Mouse (Mus musculus) intestine, embryonic 14.5 days (tissue): ENCODE measurements around the gene Rasgrp2. TPM values are rescaled to one million over a fixed set of nuclear protein-coding genes. Genes with fewer than 3 reads are reported as not detected.
A peak's percentile ranks its signal among the peaks of the same experiment; 100 is the strongest.

Experiments
- ATAC-seq: fragments of 200-750 bp; cut with Nextera tagmentation; replicated peaks from 2 replicates; pipeline ENCODE4 v1.8.0; 2017; ENCODE audit warnings: low read depth, moderate number of reproducible peaks, moderate TSS enrichment, moderate library complexity; ENCODE audit not compliant: low FRiP score, low TSS enrichment
- DNase-seq: peaks from one replicate; pipeline ENCODE4 v3.0.0-alpha.2; 2018; ENCODE audit warnings: low spot score
- H3K27ac ChIP-seq: fragments of 300-500 bp; sonication (generic); 2 replicates; pipeline ENCODE4 v1.5.1; 2014; ENCODE audit warnings: low read depth, mild to moderate bottlenecking, control low read depth
- H3K27me3 ChIP-seq: fragments of 300-500 bp; sonication (generic); replicated peaks from 2 replicates; pipeline ENCODE4 v1.6.1; 2014; ENCODE audit warnings: low read length, control low read depth; ENCODE audit not compliant: control insufficient read depth, insufficient read depth
- H3K36me3 ChIP-seq: fragments of 300-500 bp; sonication (generic); 2 replicates; pipeline ENCODE4 v1.6.1; 2014; ENCODE audit warnings: low read length, control low read depth; ENCODE audit not compliant: control insufficient read depth, insufficient read depth
- H3K4me1 ChIP-seq: fragments of 300-500 bp; sonication (generic); replicated peaks from 2 replicates; pipeline ENCODE4 v1.6.1; 2014; ENCODE audit warnings: low read length, control low read depth, mixed read lengths; ENCODE audit not compliant: control insufficient read depth, insufficient read depth
- H3K4me2 ChIP-seq: fragments of 300-500 bp; sonication (generic); 2 replicates; pipeline ENCODE4 v1.6.1; 2014; ENCODE audit warnings: low read length
- H3K4me3 ChIP-seq: fragments of 300-500 bp; sonication (generic); 2 replicates; pipeline ENCODE4 v1.5.1; 2014; ENCODE audit warnings: low read depth, low read length, control low read depth, mixed read lengths
- H3K9ac ChIP-seq: fragments of 300-500 bp; sonication (generic); 2 replicates; pipeline ENCODE4 v1.6.1; 2014; ENCODE audit warnings: mild to moderate bottlenecking, low read length
- H3K9me3 ChIP-seq: fragments of 300-500 bp; sonication (generic); 2 replicates; pipeline ENCODE4 v1.6.1; 2016; ENCODE audit warnings: low read length, control low read depth; ENCODE audit not compliant: control insufficient read depth
- whole genome bisulfite sequencing: fragments of 180-500 bp; shearing (Covaris S2); extraction: QIAGEN DNeasy Blood & Tissue Kit; methylation state at CpG from one replicate; pipeline ENCODE4 v1.1.7; 2014; 5-methylcytosine and 5-hydroxymethylcytosine counted together
- polyA plus RNA-seq: library from polyadenylated mRNA; unstranded; fragments of >200 nt; fragmentation: Nextera tagmentation; extraction: Ambion mirVana; gene quantifications from 2 replicates; pipeline ENCODE4 v1.2.1, GENCODE M21; 2014

Rasgrp2 gene
- polyA plus RNA-seq, 1 experiment from 2014 or later = 31.8 TPM

DNA sequence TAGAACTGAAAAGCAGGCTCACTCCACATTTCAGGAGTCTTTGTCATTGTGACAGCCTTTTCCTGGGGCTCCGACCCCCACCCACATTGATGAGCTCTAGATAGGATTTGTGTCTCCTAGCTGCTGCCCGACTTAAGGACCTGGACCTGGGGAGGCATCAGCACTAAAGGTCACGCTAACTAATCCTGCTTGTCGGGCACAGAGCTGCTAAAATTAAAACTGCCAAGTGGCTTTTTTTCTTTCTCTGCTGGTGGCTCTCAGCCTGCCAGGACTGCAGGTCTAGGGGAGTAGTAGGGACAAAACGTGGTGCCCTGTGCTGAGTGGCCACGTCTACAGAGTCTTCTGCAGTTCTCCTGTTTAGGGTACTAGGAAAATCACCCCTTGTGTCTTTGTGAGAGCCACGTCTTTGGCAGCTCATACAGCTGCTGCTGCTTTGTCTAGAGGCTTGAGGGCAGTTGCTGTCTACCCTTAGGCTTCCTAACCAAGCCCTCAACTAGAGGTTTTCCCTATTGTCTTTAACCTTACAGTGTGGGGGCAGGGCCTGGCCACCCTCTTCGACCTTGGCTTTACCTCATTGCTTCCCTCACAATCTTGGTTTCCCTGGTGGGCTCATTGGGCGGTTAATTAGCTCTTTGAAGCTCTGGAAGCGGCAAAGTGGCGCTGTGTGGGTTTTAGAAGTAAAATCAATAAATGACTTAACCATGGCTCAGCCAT is 21.7 kb upstream of the Rasgrp2 start:
- WGBS = 85% methylated on average over 11 of the region's 11 CpGs
- H3K9ac ChIP-seq = no peak overlapping the region
- no peaks in the 10 kb centered on the region for H3K27me3 ChIP-seq
- ATAC-seq (no peak), DNase-seq (no peak)
- H3K4me2 ChIP-seq = no peak overlapping the region
- no peaks in the 10 kb centered on the region for H3K9me3 ChIP-seq
- H3K36me3 ChIP-seq = peaks cover 70% of the 10 kb centered on the region
- H3K4me1 ChIP-seq = no peaks in the 10 kb centered on the region
- H3K27ac ChIP-seq = no peak overlapping the region
- H3K4me3 ChIP-seq = no peak overlapping the region

DNA sequence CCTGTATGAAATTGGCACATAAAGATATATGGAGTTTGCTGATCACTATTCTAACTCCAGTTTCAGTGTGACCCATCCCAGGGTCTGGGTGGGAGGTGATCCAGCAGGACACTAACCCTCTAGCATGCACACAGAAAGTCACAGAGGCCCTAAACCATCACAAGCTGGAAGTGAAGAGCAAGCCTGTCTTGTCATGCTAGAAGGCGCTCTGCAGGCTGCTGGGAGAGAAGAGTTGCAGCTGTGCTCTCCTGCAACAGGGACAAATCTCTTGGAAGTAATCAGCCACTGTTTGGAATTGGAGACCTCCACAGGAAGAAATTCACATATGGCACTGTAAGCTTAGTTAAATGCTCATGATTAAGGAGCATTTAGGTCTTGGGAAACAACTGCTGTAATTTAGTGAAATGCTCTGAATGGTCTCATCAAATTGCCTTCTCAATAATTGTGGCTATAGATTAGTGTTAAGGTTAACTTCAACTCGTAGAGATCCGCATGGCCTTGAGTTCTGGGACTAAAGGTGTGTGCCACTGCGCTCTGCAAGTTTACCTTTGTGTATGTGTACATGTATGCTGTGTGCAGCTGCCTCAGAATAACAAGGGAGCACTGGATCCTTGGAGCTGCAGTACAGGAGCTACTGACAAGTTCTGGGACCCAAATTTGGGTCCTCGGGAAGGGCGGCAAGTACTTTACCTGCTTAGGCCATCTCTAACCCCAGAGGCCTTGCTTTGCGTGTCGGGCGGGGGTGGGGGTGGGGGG is 18.6 kb upstream of the Rasgrp2 start:
- no peak for DNase-seq

DNA sequence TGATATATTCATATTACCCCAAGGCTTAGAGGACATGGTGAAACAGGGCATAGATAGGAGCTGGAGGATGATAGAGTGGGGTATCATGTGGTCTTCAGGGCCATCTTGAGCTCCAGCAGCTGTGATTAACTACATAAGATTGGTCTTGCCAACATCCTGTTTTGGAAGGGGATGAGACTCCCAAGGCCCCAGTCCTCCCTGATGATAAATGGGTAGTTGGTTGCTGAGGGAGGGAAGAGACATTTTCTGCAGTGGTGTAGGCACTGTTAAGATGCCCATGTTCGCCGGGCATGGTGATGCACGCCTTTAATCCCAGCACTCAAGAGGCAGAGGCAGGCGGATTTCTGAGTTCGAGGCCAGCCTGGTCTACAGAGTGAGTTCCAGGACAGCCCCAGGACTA is 17.9 kb upstream of the Rasgrp2 start:
- H3K4me1 ChIP-seq = peaks cover 10% of the 10 kb centered on the region
- no peak overlapping the region for H3K4me3 ChIP-seq
- H3K4me2 ChIP-seq = no peak overlapping the region
- no peak overlapping the region for H3K9ac ChIP-seq
- WGBS = 93% methylated on average over 5 of the region's 5 CpGs
- ATAC-seq = no peak
- no peaks in the 10 kb centered on the region for H3K27me3 ChIP-seq
- peaks cover 33% of the 10 kb centered on the region for H3K36me3 ChIP-seq
- DNase-seq = no peak
- H3K9me3 ChIP-seq = no peaks in the 10 kb centered on the region
- no peak overlapping the region for H3K27ac ChIP-seq

More for the DNA sequence above, 18.6 kb upstream of the Rasgrp2 start:
- no peaks in the 10 kb centered on the region for H3K9me3 ChIP-seq
- H3K4me3 ChIP-seq = no peak overlapping the region
- no peaks in the 10 kb centered on the region for H3K27me3 ChIP-seq
- H3K27ac ChIP-seq = no peak overlapping the region
- no peak overlapping the region for H3K9ac ChIP-seq
- ATAC-seq = no peak
- H3K4me2 ChIP-seq = no peak overlapping the region
- WGBS = 88% methylated on average over 9 of the region's 9 CpGs
- H3K36me3 ChIP-seq = peaks cover 39% of the 10 kb centered on the region
- peaks cover 10% of the 10 kb centered on the region for H3K4me1 ChIP-seq

DNA sequence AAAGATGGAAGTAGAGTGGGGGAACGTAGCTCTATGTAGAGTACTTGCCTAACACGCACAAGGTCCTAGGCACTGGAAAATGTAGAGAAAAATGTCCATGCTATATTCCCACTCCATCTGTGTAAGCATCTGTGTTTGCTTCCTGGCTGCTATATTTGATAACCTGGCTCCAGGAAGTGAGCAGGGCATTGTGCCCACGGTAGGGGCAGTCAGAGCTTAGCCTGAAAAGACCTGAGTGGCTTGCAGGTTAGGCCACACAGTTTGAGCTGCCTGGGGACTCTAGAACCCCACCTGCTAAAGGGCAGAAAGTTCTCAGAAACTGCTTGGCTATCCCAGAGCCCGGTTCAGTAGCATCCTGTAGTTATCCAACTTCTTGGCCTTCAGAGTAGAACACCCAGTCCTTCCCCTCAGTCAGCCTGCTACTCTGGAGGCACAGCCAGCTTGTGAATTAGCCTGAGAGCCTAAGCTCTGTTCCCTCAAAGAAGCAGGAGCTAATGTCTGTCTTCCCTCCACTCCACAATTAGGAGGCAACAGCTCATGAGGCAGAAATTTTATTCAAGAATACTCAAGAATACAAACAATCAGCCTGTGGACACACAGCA is 16.7 kb upstream of the Rasgrp2 start:
- Histone ChIP-seq H3K36me3 (peaks cover 21% of the 10 kb centered on the region), H3K4me2 (no peak overlapping the region), H3K27me3 (no peaks in the 10 kb centered on the region), H3K9me3 (no peaks in the 10 kb centered on the region), H3K9ac (no peak overlapping the region), H3K4me3 (no peak overlapping the region), H3K4me1 (peaks cover 10% of the 10 kb centered on the region), H3K27ac (no peak overlapping the region)
- ATAC-seq = no peak
- WGBS = 73% methylated on average over 4 of the region's 4 CpGs
- no peak for DNase-seq

DNA sequence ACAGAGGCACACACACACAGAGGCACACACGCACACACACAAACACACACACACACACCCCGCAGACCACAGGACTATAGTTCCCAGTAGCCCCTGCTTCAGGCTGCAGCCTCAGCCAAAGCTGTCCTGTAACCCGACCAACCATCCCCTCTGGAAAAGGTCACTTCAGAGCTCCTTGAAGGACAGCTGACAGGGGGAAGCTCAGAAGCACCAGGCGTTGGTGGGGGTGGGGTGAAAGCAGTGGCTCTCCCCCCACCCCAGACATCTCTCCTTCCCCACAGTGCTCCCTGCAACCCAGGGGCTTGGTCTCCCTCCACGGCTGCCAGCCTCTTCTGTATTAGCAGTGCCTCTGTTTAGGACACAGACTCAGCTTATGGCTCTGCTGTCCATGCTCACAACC is 15.7 kb upstream of the Rasgrp2 start:
- Histone ChIP-seq H3K27ac (no peak overlapping the region), H3K36me3 (peaks cover 10% of the 10 kb centered on the region; the same call in 1 of the 2 replicates), H3K9me3 (no peaks in the 10 kb centered on the region), H3K9ac (no peak overlapping the region), H3K27me3 (no peaks in the 10 kb centered on the region), H3K4me2 (no peak overlapping the region), H3K4me1 (peaks cover 10% of the 10 kb centered on the region), H3K4me3 (no peak overlapping the region)
- WGBS = 43% methylated on average over 5 of the region's 5 CpGs
- ATAC-seq (no peak), DNase-seq (no peak)

DNA sequence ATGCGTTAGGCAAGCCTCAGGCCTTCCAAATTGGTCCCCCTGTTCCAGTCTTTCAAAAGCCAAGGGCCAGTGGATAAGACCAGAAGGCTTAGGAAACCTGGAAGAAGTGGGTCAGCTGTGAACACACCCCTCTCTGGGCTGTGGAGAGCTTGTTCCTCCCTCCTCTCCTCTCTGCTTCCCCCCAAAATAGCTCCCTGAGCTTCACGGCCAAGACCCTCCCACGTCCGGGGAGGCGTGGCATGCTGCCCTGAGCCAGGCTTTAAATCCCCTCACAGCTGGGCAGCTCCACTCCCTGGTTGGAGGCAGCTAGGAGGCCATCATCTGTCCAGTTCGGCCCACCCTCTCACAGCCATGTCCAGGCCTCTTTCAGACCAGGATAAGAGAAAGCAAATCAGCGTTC is 15.0 kb upstream of the Rasgrp2 start, which contains the start of gene Pygm:
Gene Pygm (plus strand): TSS at position 272 of the 400 bp plus-strand sequence.
- H3K9ac ChIP-seq = no peak within 1 kb of the TSS; the same call in 1 of the 2 replicates
- WGBS = 11% methylated on average over 7 of the region's 7 CpGs
- no peak for DNase-seq

DNA sequence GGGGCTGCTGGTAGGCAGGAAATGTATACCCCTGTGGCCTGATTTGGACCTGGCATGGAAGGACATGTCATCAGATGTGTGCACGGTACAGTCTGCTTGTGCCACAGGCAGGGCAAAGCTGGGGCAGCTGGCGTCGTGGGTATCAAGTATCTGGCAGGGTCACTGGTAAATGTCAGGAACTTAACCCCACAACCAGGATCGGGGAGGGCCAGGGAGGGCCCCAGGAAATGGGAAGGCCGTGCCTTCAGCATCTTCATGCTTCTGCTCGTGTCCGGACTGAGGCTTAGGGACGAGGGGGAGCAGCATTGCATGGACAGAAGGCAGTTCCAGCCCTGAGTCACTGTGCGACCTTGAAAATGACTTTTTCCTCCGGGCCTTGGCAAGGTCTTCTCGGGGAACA is 14.2 kb upstream of the Rasgrp2 start:
- Histone ChIP-seq H3K9ac (no peak overlapping the region), H3K27ac (no peak overlapping the region), H3K36me3 (no peaks in the 10 kb centered on the region), H3K4me2 (no peak overlapping the region), H3K4me3 (no peak overlapping the region), H3K27me3 (no peaks in the 10 kb centered on the region), H3K4me1 (peaks cover 10% of the 10 kb centered on the region), H3K9me3 (no peaks in the 10 kb centered on the region)
- 79% methylated on average over 11 of the region's 11 CpGs for WGBS
- ATAC-seq (no peak), DNase-seq (no peak)

More for the DNA sequence above, 15.0 kb upstream of the Rasgrp2 start, which contains the start of gene Pygm:
- Histone ChIP-seq H3K36me3 (0 out of 2 replicates have a peak, but pooled peaks cover 5% of the 10 kb centered on the region), H3K9me3 (no peaks in the 10 kb centered on the region), H3K4me1 (peaks cover 10% of the 10 kb centered on the region), H3K27me3 (no peaks in the 10 kb centered on the region), H3K4me3 (no peak within 1 kb of the TSS), H3K27ac (no peak within 1 kb of the TSS), H3K4me2 (peak within 1 kb of the TSS; percentile 7; the same call in 1 of the 2 replicates)
- ATAC-seq = peak; percentile 51

- Histone ChIP-seq H3K4me3 (no peak overlapping the region), H3K9me3 (no peaks in the 10 kb centered on the region), H3K9ac (no peak overlapping the region), H3K36me3 (no peaks in the 10 kb centered on the region), H3K4me2 (no peak overlapping the region), H3K27me3 (no peaks in the 10 kb centered on the region), H3K4me1 (peaks cover 10% of the 10 kb centered on the region), H3K27ac (no peak overlapping the region)
- ATAC-seq = no peak
- DNase-seq = no peak
- 75% methylated on average over 5 of the region's 5 CpGs for WGBS
These were observed 13.7 kb upstream of the Rasgrp2 start for GRCm38 (mm10) chr19:6385419-6385818.
